Mouse (Mus musculus) midbrain, embryonic 10.5 days (tissue): ENCODE results near the gene Oca2. TPM values are rescaled to one million over a fixed set of nuclear protein-coding genes. Genes with fewer than 3 reads are reported as not detected.

ENCODE experiments used
- polyA plus RNA-seq: library from polyadenylated mRNA; unstranded; fragments of >200 nt; fragmentation: Nextera tagmentation; extraction: Ambion mirVana; gene quantifications from 2 replicates; pipeline ENCODE4 v1.2.1, GENCODE M21; 2016

The Oca2 gene
- polyA plus RNA-seq, 1 experiment from 2014 or later, result 0.73 TPM

Other genes starting within 250 kb of the Oca2 start
- gene Nipa1, start 219.8 kb upstream of the Oca2 start, polyA plus RNA-seq, result 8.9 and 10.4 TPM in 2 replicates
- 19.9 and 23.5 TPM in 2 replicates for gene Herc2, start 189.6 kb upstream of the Oca2 start, polyA plus RNA-seq